Mouse (Mus musculus): ENCODE data around the gene Kazn. TPM values are rescaled to one million over a fixed set of nuclear protein-coding genes. Genes with fewer than 3 reads are reported as not detected.

Kazn gene
- 1 to 10 TPM; 7.1 to 10.0 TPM for total RNA-seq (2021)
- long read RNA-seq, experiment 1, partial matches to known transcripts, result 0 of 8 reads
- long read RNA-seq, experiment 1, other reads (novel, unspliced or antisense), result 7 of 8 reads
- long read RNA-seq, experiment 2, partial matches to known transcripts, result 1 of 7 reads
- long read RNA-seq, experiment 2, other reads (novel, unspliced or antisense), result 4 of 7 reads

DNA sequence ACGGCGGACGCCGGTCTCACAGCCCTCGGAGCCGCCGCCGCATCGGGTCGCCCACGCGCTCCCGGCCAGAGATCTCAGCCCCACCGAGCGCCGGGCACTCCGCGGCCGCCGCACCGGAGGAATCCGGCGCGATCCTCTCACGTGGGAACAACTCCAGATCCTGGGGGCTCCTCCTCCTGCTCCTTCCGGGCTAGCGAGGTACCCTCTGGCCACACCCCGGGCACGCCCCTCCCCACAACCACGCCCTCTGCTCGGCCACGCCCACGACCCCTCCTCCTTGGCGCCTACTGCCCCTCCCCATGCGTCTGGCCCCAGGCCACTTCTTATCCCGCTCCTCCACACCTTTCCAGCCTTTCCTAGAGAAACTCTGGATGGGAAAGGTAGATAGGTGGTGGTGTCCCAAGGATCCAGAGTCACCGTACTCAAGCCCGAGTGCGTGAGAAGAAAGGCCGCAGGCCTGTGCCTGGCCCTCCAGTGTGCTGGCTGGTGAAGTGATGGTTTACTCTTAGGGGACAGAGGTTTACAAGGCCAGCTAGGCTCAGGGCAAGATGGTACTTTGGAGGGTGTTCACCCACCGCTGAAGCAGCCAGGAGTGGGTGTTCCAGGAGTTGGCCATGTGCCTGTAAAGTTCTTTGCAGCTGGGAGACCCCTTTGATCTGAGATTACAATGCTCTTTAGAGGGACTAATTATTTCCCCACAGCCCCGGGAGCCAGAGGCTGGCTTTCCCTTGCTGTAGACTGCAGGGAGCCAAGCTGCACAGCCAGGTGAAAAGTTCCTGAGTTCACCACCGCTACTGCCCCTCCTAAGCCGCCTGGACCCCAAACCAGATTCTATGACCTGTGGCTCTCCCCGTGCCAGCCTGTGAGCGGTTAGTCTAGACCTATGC, at the start of gene Kazn:
Gene Kazn, minus strand, starts transcription at position 162 of the 887 bp plus-strand sequence.
- peak; percentile 82 for DNase-seq

DNA sequence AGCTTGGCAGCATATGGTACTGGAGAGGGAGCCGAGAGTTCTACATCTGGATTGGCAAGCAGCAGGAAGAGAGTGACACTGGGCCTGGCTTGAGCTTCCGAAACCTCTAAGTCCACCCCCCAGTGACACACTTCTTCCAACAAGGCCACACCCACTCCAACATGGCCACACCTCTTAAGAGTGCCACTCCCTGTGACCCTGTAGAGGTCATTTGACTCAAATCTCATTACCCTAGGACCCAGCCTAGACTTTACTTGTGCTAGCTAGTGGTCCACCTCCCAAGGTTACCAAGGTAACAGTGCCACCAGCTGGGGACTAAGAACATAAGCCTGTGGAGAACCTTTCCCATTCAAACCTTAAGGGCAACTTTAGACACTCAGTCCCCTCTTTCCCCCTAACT, 46.3 kb upstream of the Kazn start:
- no peak for DNase-seq

- DNase-seq, result no peak
These were observed 44.7 kb upstream of the Kazn start for GRCm38 (mm10) chr4:142283867-142284266.

- no peak for DNase-seq
These were observed 39.0 kb upstream of the Kazn start for GRCm38 (mm10) chr4:142278197-142278575.

DNA sequence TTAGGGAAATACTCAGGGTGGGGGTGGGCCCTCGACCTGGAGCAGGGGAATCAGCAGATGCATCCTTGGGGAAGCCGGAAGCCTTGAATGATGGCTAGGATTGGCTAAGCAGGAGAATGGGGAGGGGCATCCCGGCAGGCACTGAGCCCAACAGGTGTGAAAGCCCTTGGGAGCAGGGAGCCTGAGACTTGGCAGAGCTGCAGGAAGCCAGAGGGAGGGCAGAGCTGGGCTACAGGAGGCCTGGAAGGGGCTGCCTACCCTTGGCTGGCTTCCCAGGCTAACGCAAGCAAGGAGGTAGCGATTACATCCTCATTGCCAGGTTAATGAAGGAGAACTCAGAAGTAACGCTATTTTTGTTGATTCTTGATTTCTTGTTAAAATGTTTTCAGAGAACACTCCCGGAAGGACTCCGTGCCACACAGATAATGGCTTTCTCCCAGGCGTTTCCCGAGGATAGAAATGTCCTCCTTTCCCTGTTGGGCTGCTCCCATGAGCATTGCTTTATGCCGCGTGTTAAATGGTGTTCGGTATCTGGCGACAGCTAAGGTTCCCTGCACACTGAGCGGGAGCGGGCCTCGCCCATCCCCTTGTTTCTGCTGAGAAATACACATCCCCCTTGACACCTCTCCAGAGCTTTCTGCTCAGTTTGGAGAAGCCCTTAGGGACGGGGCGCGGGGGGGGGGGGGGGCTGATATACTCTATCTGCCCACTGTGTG, 38.4 kb upstream of the Kazn start:
- DNase-seq, result peak; percentile 25

GRCm38 (mm10) chr4:142275242-142275641, 36.0 kb upstream of the Kazn start:
- DNase-seq, result no peak

DNA sequence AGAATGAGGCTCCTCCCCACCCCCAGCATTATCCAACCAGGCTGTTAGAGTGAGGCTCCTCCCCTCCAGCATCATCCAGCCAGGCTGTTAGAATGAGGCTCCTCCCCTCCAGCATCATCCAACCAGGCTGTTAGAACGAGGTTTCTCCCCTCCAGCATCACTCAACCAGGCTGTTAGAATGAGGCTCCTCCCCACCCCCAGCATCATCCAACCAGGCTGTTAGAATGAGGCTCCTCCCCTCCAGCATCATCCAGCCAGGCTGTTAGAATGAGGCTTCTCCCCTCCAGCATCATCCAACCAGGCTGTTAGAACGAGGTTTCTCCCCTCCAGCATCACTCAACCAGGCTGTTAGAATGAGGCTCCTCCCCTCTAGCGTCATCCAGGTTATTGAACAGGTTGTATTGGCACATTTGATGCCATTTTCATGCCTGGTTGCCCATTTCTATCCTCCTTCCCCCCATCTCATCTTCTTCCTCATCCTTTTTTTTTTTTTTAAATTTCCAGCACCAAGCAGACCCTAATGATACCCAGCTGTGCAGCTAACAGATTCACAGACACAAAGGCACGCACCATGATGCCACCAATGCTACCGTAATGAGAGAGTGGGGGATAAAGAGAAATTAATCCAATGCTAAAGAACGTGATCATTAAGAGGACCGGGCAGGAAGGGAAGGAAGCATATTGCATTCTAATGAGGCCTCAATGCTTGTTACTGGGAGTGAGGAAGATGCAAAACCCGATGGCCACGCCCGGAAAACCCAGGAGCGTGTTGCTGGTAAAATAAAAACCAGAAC, 35.4 kb upstream of the Kazn start:
- no peak for DNase-seq

DNA sequence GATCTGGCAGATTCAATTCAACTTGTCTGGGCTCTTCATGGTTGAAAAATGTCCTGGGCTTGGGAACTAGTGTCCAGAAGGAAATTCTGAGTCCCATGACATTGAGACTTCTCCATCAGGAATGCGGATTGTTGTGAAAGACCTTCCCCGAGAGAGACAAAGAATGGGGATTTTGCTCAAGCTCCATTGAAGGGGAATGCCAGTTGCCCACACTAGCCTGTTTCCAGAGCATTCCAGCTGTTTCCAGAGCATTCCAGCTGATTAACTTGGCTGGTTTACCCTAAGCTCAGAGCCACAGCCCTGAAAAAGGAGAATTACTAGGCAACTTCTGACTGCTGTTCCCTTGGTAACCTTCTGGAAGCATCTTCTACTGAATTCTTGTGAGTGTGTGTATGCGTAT, 32.3 kb upstream of the Kazn start:
- DNase-seq, result no peak

DNA sequence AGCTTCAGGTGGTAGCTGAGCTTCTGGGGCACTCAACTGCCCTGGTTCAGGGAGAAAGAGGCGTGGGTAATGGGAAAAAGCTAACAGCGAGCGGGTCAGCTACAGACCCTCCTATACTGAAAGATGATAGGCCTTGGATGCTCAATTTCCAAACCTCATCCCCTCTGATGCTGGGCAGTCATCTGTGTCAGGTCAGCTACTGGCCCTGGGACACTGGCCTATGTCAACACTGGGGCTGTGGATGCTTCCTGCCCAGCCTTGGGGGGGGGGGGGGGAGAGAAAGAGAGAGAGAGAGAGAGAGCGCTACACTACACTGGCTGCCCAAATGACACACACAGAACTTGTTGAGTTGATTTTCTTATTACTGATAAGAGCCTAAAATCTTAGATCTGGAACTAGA, 28.6 kb upstream of the Kazn start:
- DNase-seq, result no peak

DNA sequence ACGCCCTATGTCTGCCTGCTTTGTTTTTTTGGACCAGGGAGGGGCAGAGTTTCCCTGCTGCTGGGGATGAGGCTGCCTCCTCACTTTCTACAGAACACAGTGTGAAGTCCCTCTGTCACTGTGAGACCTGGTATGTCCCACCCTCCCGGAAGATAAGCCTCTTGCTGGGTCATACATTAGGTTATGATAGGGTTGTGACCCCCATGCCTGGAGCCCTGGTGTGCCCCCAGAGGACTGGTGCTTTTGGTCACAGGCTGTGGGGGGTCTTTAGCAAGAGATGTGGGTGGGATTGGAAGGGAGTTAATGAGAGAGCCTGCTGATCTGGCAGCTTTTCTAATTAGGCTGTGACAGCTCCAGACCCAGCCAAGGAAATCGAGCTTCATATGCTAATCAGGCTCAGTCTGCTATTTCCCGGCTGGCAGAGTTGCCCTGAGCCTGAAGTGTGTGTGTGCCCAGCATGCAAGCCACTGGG, 28.2 kb upstream of the Kazn start:
- no peak for DNase-seq

DNA sequence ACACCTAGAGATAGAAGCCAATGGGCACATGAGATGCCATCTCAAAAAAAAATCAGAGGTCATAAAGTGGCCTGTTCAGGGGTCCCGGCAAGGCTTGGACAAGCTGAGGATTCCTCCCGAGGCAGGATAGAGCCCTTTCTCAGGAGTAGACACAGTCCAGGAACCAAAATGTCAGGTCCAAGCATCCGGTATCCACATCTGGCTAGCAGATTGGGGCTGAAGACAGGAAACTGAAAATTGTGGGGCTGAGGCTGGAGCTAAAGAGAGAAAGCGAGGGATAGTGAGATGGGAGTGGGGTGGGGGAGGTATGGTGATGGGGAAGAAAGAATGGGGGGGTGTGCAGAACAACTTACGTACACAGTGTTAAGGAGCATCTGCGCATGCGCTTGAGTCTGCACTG, 25.1 kb upstream of the Kazn start:
- no peak for DNase-seq

DNA sequence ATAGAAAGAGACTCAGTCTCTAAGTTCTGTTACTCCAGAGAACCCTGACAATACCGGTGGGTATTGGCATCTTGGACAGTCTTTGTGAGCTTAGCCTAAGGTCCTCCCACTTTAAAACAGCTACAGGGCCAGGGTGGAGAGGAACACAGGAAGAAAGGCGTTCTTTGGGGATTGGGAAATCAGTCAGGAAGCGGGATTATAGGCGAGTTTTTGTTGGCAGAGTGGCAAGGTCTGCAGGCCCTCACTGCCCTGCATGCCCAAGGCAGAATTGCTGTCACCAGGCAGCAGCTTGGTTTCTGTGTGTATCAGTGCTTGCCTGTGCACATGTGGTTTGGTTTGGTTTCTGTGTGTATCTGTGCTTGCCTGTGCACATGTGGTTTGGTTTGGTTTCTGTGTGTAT, 22.5 kb upstream of the Kazn start:
- no peak for DNase-seq

GRCm38 (mm10) chr4:142258730-142259129, 19.5 kb upstream of the Kazn start:
- DNase-seq, result no peak

GRCm38 (mm10) chr4:142254088-142254487, 14.9 kb upstream of the Kazn start:
- DNase-seq, result no peak

DNA sequence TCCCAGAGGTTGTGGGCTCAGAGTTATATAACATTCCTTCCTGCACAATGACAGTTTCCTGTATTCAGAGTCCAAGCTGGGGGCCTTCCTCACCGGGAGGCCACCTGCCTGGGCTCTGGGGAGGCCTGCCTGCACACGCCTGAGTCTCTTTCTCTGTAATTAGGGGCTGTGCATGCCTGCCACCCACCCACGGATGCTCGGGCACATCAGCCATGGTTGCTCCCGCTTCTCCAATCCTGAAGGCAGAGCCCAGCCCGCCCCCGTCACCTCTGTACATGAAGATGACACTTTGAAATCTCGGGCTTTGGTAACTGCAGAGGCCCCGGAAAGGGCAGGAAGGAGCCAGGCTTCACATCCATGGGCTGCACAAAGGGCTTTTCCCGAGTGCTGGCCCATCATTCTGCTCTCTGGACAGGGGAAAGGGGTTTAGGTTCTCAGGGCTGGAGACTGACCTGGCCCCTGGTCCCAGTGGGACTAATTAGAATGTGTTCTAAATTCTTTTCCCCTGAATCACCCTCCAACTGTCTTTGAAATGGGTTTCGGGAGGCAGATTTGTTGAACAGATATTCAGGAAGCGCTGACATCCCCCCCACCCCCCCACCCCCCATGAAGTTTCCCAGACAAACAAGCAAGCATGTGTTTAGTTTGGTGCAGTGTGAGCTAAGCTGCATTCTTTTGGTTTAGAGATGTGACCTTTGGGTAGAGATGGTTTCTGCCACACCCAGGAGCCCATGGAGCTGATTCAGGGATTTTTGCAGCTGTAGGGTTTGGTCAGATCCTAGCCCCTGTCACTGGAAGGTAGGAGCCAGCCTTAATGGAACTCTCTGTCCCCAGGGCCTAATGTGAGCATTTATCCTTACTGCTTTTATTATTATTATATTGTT, 12.5 kb upstream of the Kazn start:
- no peak for DNase-seq

GRCm38 (mm10) chr4:142250054-142250453, 10.9 kb upstream of the Kazn start:
- DNase-seq, result no peak

DNA sequence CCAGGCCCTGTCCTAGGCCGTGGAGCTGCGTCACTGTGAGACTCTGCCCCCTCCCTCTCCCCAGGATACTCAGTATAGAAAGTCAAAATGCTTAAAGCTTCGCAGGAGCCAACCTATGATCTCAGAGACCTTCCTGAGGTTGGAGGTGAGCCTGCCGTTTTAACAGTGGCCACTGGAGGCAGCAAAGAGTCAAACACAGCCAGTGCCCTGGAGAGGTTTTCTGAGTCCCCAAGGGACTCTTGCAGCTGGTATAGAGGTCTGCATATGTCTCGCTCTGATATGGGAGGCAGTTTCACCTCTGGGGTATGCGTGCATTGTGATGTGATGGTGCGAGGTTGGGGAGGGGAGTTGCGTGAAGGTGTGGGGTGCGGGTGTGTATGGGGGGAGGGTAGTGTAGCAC, 10.2 kb upstream of the Kazn start:
- peak; percentile 46 for DNase-seq

DNA sequence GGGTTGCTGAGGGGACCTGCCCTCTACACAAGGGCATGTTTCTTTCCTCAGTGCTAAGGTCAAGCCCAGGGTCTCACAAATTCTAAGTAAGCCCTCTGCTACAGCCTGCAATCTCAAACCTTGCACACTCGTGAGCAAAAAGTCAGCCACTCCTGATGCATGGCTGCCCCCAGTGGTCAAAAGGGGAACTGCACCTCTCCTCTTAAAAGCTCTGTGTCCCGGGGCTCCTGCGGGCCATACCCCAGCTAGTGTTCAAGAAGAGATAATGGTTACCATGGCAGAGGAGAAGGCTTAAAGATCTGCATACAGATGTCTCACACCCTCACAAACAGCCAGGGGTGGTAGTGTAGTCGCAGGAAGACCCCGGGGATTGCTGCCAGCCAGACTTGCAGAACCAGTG, 9.2 kb upstream of the Kazn start:
- peak; percentile 90 for DNase-seq

GRCm38 (mm10) chr4:142246698-142247097, 7.5 kb upstream of the Kazn start:
- DNase-seq, result no peak

DNA sequence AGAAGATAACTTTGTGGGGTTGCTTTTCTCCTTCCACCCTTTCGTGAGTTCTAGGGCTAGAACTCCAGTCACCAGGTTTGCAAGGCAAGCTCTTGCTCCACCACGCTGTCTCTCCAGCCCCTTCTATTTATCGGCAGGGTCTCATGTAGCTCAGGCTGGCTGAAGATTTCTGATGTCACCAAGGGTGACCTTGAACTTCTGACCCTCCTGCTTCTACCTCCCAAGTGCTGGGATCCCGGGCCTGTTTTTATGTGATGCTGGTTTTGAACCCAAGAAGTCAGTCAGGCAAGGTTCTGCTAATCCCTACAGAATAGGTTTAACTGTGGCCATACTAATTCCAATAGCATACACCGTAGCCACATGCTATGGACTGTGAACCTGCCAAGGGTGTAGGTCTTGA, 5.4 kb upstream of the Kazn start:
- DNase-seq, result no peak

- no peak for DNase-seq
These were observed 3.7 kb upstream of the Kazn start for GRCm38 (mm10) chr4:142242750-142243383.
